Mouse (Mus musculus) embryonic fibroblast, embryonic 13.5 days (primary cell): ENCODE results near the gene Eln.

Experiments used
- CTCF ChIP-seq: IDR thresholded peaks from 2 replicates; pipeline ENCODE4 v1.5.1; 2011; ENCODE audit warnings: mild to moderate bottlenecking, control low read depth, low read length, moderate library complexity, borderline replicate concordance; ENCODE audit not compliant: insufficient read depth
- POLR2A ChIP-seq: IDR thresholded peaks from 2 replicates; pipeline ENCODE4 v1.6.1; 2011; ENCODE audit warnings: low read depth, mild to moderate bottlenecking, control low read depth, low read length, moderate library complexity

DNA sequence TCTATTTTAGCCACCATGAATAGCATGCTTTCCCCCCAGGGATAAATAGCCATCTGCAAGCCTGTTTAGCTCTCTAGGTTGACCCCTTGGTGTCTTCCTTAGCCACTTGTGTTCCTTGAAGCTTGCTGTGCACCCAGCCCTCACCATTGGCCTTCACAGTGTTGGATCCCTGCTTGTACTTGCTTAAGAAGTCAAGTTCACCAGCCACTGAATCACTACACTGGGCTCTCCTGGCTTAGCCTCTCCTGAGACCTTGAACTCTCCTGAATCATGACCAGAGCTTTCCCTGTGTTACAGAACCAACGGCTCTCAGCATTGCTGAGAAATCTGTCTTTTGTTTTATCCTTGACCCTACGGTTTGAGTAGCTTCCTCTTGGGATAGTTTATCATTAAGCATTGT is 33.0 kb upstream of the Eln start:
- TF ChIP-seq CTCF (no peak), POLR2A (no peak)
